Mouse (Mus musculus): ENCODE measurements at regions not wholly inside any gene's neighbourhood (a gene's known extent, or its start where the extent isn't known, plus 50 kb on each side); places are given as distances from the start of the nearest gene placed in this dataset.

- TF ChIP-seq SRF (IDR thresholded peaks at IDR 0.05; ENCODE audit: control insufficient read depth, insufficient read length, low read depth) (no peak), CEBPB (IDR thresholded peaks at IDR 0.05; ENCODE audit: insufficient read depth, poor library complexity, severe bottlenecking) (no peak), POLR2A (IDR thresholded peaks at IDR 0.05; ENCODE audit: insufficient read length, low read depth) (no peak), POLR2AphosphoS2 (IDR thresholded peaks at IDR 0.05; ENCODE audit: insufficient read length, low read depth) (no peak), USF1 (IDR thresholded peaks at IDR 0.05; ENCODE audit: low read depth) (no peak), TCF12 (IDR thresholded peaks at IDR 0.05; ENCODE audit: insufficient read depth, poor library complexity, severe bottlenecking) (no peak)
Observed at GRCm38 (mm10) chr13:3742763-3743401, 61.2 kb downstream of the Calml3 start.
